Comparison of ENCODE assay signal across 27 mouse cellular contexts in genomic region chr12:87047536-87047935, GRCm38 (mm10). TPM values are rescaled to one million over a fixed set of nuclear protein-coding genes. Genes with fewer than 3 reads are reported as not detected.
DNase-seq lines count a peak whose midpoint lies in the region; ATAC-seq lines count a peak whose summit lies in the region.
"Had no signal": no experiment of that assay in that cellular context is flagged by ENCODE, and none has a peak within 500 bp of the region (broad histone marks: within the 10 kb centered on the region; RNA-seq: fewer than 3 reads in every experiment).

No protein-coding gene starts in this region.

- intact Hi-C loops in heart, postnatal 25 days (cut with DNase I), result no loop called here

- H3K36me3 ChIP-seq in midbrain, embryonic 16.5 days (ENCODE audit: control insufficient read depth, insufficient read depth, low read length), result no peaks in the 10 kb centered on the region
- H3K36me3 ChIP-seq: G1E had no signal

- peaks cover 30% of the 10 kb centered on the region for H3K4me1 ChIP-seq in midbrain, embryonic 16.5 days (ENCODE audit: control insufficient read depth, insufficient read depth, low read length)

- no peak overlapping the region for H3K4me2 ChIP-seq in midbrain, embryonic 16.5 days (ENCODE audit: low read length)

- no peak overlapping the region for H3K9ac ChIP-seq in midbrain, embryonic 16.5 days (ENCODE audit: low read depth, low read length)

- WGBS in midbrain, embryonic 16.5 days, result 72% methylated on average over 3 of the region's 3 CpGs

- H3K9me3 ChIP-seq in midbrain, embryonic 16.5 days (replicated peaks; ENCODE audit: control insufficient read depth, low read length, poor library complexity, severe bottlenecking), result no peaks in the 10 kb centered on the region
- H3K9me3 ChIP-seq: G1E had no signal

- no peak overlapping the region for H3K27ac ChIP-seq in midbrain, embryonic 16.5 days (ENCODE audit: low read length)

- ATAC-seq in midbrain, embryonic 16.5 days, result no peak
- ATAC-seq: activated CD4-positive, CD25-positive, alpha-beta regulatory T cell, adult 4 months; CD4-positive, CD25-positive, alpha-beta regulatory T cell, adult 4 months; Patski had no signal

- H3K27me3 ChIP-seq in midbrain, embryonic 16.5 days (ENCODE audit: control insufficient read depth, insufficient read depth, low read depth, low read length), result no peaks in the 10 kb centered on the region

- no peak overlapping the region for H3K4me3 ChIP-seq in midbrain, embryonic 16.5 days (ENCODE audit: low read depth, low read length)

- DNase-seq in 3134 (ENCODE audit: extremely low read depth, insufficient read length, low spot score) (peak; percentile 59), 3T3-L1 (ENCODE audit: low read depth, low spot score) (peak; percentile 90), NIH3T3 (ENCODE audit: low read depth) (peak; percentile 66)
- DNase-seq in cerebellum, adult 11-12 months, result no peak
- DNase-seq in heart, postnatal 25 days (ENCODE audit: low spot score), result no peak
- DNase-seq: adrenal gland, adult 2 months; adrenal gland, adult 8-10 months; adrenal gland, postnatal 10 days; adrenal gland, postnatal 14 days; adrenal gland, postnatal 25 days; adrenal gland, postnatal 36 days; B cell, adult 2 months; cerebellum, adult 11 months; cerebellum, adult 18-20 months; cerebellum, adult 2 months; cerebellum, adult 8-10 months; cerebellum, adult 9-10 months; cerebellum, adult 9-11 months had no signal

RNA-seq across cellular contexts. Expression of gene Tmem63c, which starts 26.4 kb away (rescaled TPM):
- 12.9 and 13.7 TPM in 2 replicates for polyA plus RNA-seq in midbrain, embryonic 16.5 days (2015; fragmentation: Nextera tagmentation; extraction: Ambion mirVana)
- total RNA-seq in heart, postnatal 25 days (2021), result under 1 TPM; 0.13 to 0.14 TPM
- total RNA-seq: G1E had no signal
- polyA plus RNA-seq: C2C12, G1E, Patski had no signal

RNA-seq across cellular contexts. Expression of gene Ngb, which starts 54.8 kb away (rescaled TPM):
- polyA plus RNA-seq in midbrain, embryonic 16.5 days (2015; fragmentation: Nextera tagmentation; extraction: Ambion mirVana), result 8.5 and 10.8 TPM in 2 replicates
- not detected for total RNA-seq in heart, postnatal 25 days (2021)
- total RNA-seq: CH12.LX, MEL had no signal
- polyA plus RNA-seq: CD4-positive, CD25-positive, alpha-beta regulatory T cell, adult 4 months; G1E had no signal

RNA-seq across cellular contexts. Expression of gene Zdhhc22, which starts 57.3 kb away (rescaled TPM):
- polyA plus RNA-seq in midbrain, embryonic 16.5 days (2015; fragmentation: Nextera tagmentation; extraction: Ambion mirVana), result 24.4 and 28.1 TPM in 2 replicates
- not detected for total RNA-seq in heart, postnatal 25 days (2021)
- total RNA-seq: CH12.LX, ES-E14, MEL had no signal
- polyA plus RNA-seq: C2C12, G1E, Patski had no signal

Comparison
In these comparisons a context has a peak if more than half of its experiments do, and no peak if none do; other contexts are left out.
1. DNase-seq: peak in 3134 (single experiment), 3T3-L1 (single experiment) and NIH3T3 (single experiment); none in cerebellum, adult 11-12 months (single experiment) and heart, postnatal 25 days (single experiment).